Mouse (Mus musculus) lung, postnatal 0 days (tissue): Measurements from ENCODE around the gene Polr1c.

ENCODE experiments used
- CTCF ChIP-seq: IDR thresholded peaks from 2 replicates; pipeline ENCODE4 v1.5.1; 2016; ENCODE audit warnings: antibody characterized with exemption, mild to moderate bottlenecking
- EP300 ChIP-seq: IDR thresholded peaks from 2 replicates; pipeline ENCODE4 v1.6.1; 2016; ENCODE audit warnings: antibody characterized with exemption, mild to moderate bottlenecking, control low read depth

DNA sequence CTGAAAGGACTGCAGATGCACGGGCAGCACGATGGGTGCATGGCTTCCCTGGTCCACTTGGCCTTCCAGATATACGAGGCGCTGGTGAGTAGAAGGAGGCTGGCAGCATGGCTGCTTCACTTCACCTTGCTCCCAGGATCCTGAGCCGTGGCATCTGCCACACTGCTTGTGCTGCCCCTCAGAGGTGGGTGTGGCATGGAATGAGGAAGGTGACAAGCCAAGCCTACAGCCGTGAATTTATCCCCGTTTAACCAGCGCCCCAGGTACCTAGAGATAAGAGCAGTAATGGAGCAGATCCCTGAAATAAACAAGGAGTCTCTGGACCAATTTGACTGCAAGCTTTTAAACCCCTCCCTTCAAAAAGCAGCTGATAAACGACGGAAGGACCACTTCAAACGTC lies 6.4 kb downstream of the Polr1c start:
- TF ChIP-seq CTCF: no peak
- TF ChIP-seq EP300: no peak
